35 mouse cellular contexts compared by ENCODE assay signal in the genomic region with DNA sequence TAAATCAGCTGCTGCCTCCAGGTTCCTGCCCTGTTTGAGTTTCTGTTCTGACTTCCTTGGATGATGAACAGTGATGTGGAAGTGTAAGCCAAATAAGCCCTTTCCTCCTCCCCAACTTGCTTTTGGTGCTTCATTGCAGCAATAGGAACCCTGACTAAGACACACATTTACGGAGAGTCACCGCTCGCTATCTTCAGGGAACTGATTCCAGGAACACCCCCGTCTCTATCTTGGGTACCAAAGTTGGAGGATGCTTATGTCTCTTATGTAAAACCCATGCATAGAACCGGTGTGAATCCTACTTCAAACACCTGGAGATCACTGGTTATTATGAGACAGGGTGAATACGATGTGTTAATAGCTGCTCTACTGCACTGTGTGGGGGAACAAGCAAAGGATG. TPM values are rescaled to one million over a fixed set of nuclear protein-coding genes. Genes with fewer than 3 reads are reported as not detected.
DNase-seq lines count a peak whose midpoint lies in the region; ATAC-seq and TF ChIP-seq lines count a peak whose summit lies in the region.
"Had no signal": no experiment of that assay in that cellular context is flagged by ENCODE, and none has a peak within 500 bp of the region (broad histone marks: within the 10 kb centered on the region; RNA-seq: fewer than 3 reads in every experiment).

No protein-coding gene starts in this region.

- ATAC-seq in monocyte, adult 5-6 weeks (replicated peaks; ENCODE audit: insufficient number of reproducible peaks, low FRiP score, low TSS enrichment, poor library complexity, severe bottlenecking), result no peak
- ATAC-seq: forebrain, postnatal 0 days; inflammation-experienced regulatory T-cells, adult 6 months; liver, embryonic 12.5 days; liver, postnatal 0 days; midbrain, embryonic 16.5 days had no signal

- no peak overlapping the region for H3K4me3 ChIP-seq in left cerebral cortex, adult 2 months
- no peak overlapping the region for H3K4me3 ChIP-seq in olfactory bulb, adult 2 months (ENCODE audit: insufficient read depth, low read depth, low read length)
- H3K4me3 ChIP-seq: erythroblast, embryonic 14.5 days; forebrain, embryonic 12.5 days; gastrocnemius, adult 2 months; heart, embryonic 12.5 days; kidney, embryonic 15.5 days; layer of hippocampus, adult 2 months; liver, embryonic 12.5 days; myocyte; neural tube, embryonic 12.5 days had no signal

- TF ChIP-seq POLR2A in olfactory bulb, adult 2 months (IDR thresholded peaks at IDR 0.05; ENCODE audit: insufficient read depth, low read depth, low read length), result no peak

- H3K27ac ChIP-seq in left cerebral cortex, adult 2 months, result peak overlapping the region; percentile 79
- H3K27ac ChIP-seq in olfactory bulb, adult 2 months (ENCODE audit: insufficient read depth, low read depth, low read length), result peak overlapping the region; percentile 65
- H3K27ac ChIP-seq: forebrain, embryonic 12.5 days; gastrocnemius, adult 2 months; hindbrain, embryonic 14.5 days; kidney, embryonic 15.5 days; liver, embryonic 12.5 days; neural tube, embryonic 12.5 days had no signal

- 31% methylated on average over 6 of the region's 6 CpGs for WGBS in olfactory bulb, adult 2 months

- H3K4me1 ChIP-seq in olfactory bulb, adult 2 months (ENCODE audit: control insufficient read depth, insufficient read depth, low read length), result peaks cover 31% of the 10 kb centered on the region
- H3K4me1 ChIP-seq: kidney, embryonic 15.5 days; liver, embryonic 12.5 days had no signal

- peak; percentile 58 for DNase-seq in left cerebral cortex, adult 11 months (ENCODE audit: low spot score)
- no peak for DNase-seq in left cerebral cortex, postnatal 10 days (ENCODE audit: extremely low spot score in 1 of 2, low spot score in 2 of 2)
- peak; percentile 90 for DNase-seq in brain, adult 2 months (ENCODE audit: low read depth, low spot score)
- peak in 1 of 2 experiments; percentile 51 for DNase-seq in left cerebral cortex, adult 2 months (ENCODE audit: extremely low spot score in 1 of 2, low spot score in 2 of 2)
- DNase-seq in heart, postnatal 4 days, result no peak
- DNase-seq: adrenal gland, postnatal 25 days; B cell, adult 2 months; cerebellum, adult 18-20 months; cerebellum, postnatal 10 days; forebrain, postnatal 0 days; gastrocnemius, adult 2 months; gastrocnemius, postnatal 36 days; heart, adult 18-20 months; kidney, adult 11 months; kidney, postnatal 25 days; liver, postnatal 0 days; lung, postnatal 36 days; spleen, adult 18-20 months; thymus, adult 18-20 months; thymus, postnatal 25 days had no signal

- intact Hi-C loops in left cerebral cortex, postnatal 10 days (cut with DNase I), result no loop called here
- intact Hi-C loops in left cerebral cortex, adult 2 months (cut with DNase I), result no loop called here

- TF ChIP-seq CTCF in left cerebral cortex, adult 2 months (IDR thresholded peaks at IDR 0.05), result no peak
- TF ChIP-seq CTCF in olfactory bulb, adult 2 months (IDR thresholded peaks at IDR 0.05; ENCODE audit: insufficient read depth, low read depth, low read length), result no peak

RNA-seq across cellular contexts. Expression of gene Fbln2, which starts 31.1 kb away (rescaled TPM):
- total RNA-seq in left cerebral cortex, postnatal 10 days (2021), result 10 to 100 TPM in 1 of 2 experiments, 1 to 10 TPM in 1; 9.8 to 10.9 TPM
- total RNA-seq in left cerebral cortex, adult 2 months (2021), result 1 to 10 TPM; 5.7 to 8.0 TPM
- not detected in 2 replicates for polyA plus RNA-seq in olfactory bulb, adult 2 months (2012; ENCODE audit: insufficient read depth, insufficient read length, low replicate concordance, missing spikeins)
- 100 to 1,000 TPM; 172 to 182 TPM for total RNA-seq in heart, postnatal 4 days (2021)
- total RNA-seq in monocyte, adult 5-6 weeks (2017), result not detected in 3 replicates
- total RNA-seq: hematopoietic stem cell, adult 5-6 weeks; megakaryocyte, adult 5-6 weeks had no signal

Comparison
In these comparisons a context has a peak if more than half of its experiments do, and no peak if none do; other contexts are left out.
1. DNase-seq: peak in left cerebral cortex, adult 11 months (single experiment) and brain, adult 2 months (single experiment); none in left cerebral cortex, postnatal 10 days (0 of 2) and heart, postnatal 4 days (single experiment).
2. RNA of gene Fbln2, which starts 31.1 kb away (total RNA-seq): 172 to 182 TPM in heart, postnatal 4 days; 9.8 to 10.9 TPM in left cerebral cortex, postnatal 10 days, 5.7 to 8.0 TPM in left cerebral cortex, adult 2 months and not detected in monocyte, adult 5-6 weeks; every median in the first group is over 10 times any median in the second.